ENCODE assay signal across 19 mouse cellular contexts in the genomic region with DNA sequence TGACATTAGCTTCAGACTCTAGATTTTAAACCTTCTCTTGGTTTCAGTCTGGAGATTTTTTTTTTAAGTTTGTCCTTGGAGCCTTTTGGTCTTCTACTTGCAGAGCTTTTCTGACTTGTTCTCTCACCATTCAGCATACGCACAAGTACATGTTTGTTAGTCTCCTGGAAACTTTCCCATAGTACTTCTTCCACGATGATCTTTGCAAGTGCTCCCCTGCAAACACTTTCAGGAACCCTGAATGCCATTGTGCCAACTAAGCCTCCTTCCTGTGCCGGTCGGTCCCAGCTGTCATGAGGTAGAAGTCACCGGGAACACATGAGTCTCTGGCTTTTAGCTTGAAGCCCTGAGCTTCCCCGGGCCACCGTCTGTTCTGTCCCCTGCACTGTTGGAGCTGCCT.
DNase-seq lines count a peak whose midpoint lies in the region; ATAC-seq and TF ChIP-seq lines count a peak whose summit lies in the region.
"Had no signal": no experiment of that assay in that cellular context is flagged by ENCODE, and none has a peak within 500 bp of the region (broad histone marks: within the 10 kb centered on the region; RNA-seq: fewer than 3 reads in every experiment).

No protein-coding gene starts in this region.

- H3K27ac ChIP-seq in heart, embryonic 13.5 days (replicated peaks) = peak overlapping the region; percentile 70
- H3K27ac ChIP-seq in heart, postnatal 0 days (ENCODE audit: low read depth) = peak overlapping the region; percentile 75
- H3K27ac ChIP-seq in lung, embryonic 16.5 days (ENCODE audit: low read length) = peak overlapping the region; percentile 28; the same call in 1 of the 2 replicates
- no peak overlapping the region for H3K27ac ChIP-seq in lung, postnatal 0 days (ENCODE audit: low read length)
- no peak overlapping the region for H3K27ac ChIP-seq in gastrocnemius, adult 2 months
- H3K27ac ChIP-seq: embryonic facial prominence, embryonic 13.5 days; forebrain, embryonic 12.5 days; hindbrain, embryonic 13.5 days had no signal

- TF ChIP-seq EP300 in heart, postnatal 0 days (IDR thresholded peaks at IDR 0.05; ENCODE audit: low read depth) = no peak
- peak; percentile 67 for TF ChIP-seq EP300 in lung, postnatal 0 days (IDR thresholded peaks at IDR 0.05)

- no peak for DNase-seq in heart, postnatal 10 days
- no peak for DNase-seq in heart, postnatal 0 days (ENCODE audit: low spot score)
- DNase-seq in heart, adult 8-10 months (ENCODE audit: low spot score) = no peak
- DNase-seq in lung, postnatal 0 days (ENCODE audit: low spot score) = peak; percentile 78
- no peak for DNase-seq in gastrocnemius, adult 2 months
- no peak for DNase-seq in kidney, postnatal 10 days
- DNase-seq: adrenal gland, adult 2 months; adrenal gland, postnatal 25 days; cerebellum, adult 18-20 months; cerebellum, adult 9-11 months; cerebellum, postnatal 36 days; gastrocnemius, postnatal 14 days had no signal

- intact Hi-C loops in heart, postnatal 10 days (cut with DNase I) = loop anchor here (5.0 kb wide), 1 partner anchor 67 kb away; no protein-coding TSS in a partner anchor
- intact Hi-C loops in gastrocnemius, adult 2 months (cut with DNase I) = no loop called here

- no peaks in the 10 kb centered on the region for H3K9me3 ChIP-seq in heart, embryonic 13.5 days
- H3K9me3 ChIP-seq in heart, postnatal 0 days (replicated peaks; ENCODE audit: control insufficient read depth, low read length) = no peaks in the 10 kb centered on the region
- no peaks in the 10 kb centered on the region for H3K9me3 ChIP-seq in lung, embryonic 16.5 days (ENCODE audit: control insufficient read depth, low read length)
- no peaks in the 10 kb centered on the region for H3K9me3 ChIP-seq in lung, postnatal 0 days (ENCODE audit: low read length)
- H3K9me3 ChIP-seq: embryonic facial prominence, embryonic 13.5 days; forebrain, embryonic 12.5 days; hindbrain, embryonic 13.5 days had no signal

- H3K4me3 ChIP-seq in heart, embryonic 13.5 days = no peak overlapping the region
- no peak overlapping the region for H3K4me3 ChIP-seq in heart, postnatal 0 days (ENCODE audit: low read depth, low read length)
- no peak overlapping the region for H3K4me3 ChIP-seq in lung, embryonic 16.5 days (ENCODE audit: low read length)
- no peak overlapping the region for H3K4me3 ChIP-seq in lung, postnatal 0 days (ENCODE audit: low read depth, low read length)
- no peak overlapping the region for H3K4me3 ChIP-seq in gastrocnemius, adult 2 months
- H3K4me3 ChIP-seq: embryonic facial prominence, embryonic 13.5 days; forebrain, embryonic 12.5 days; hindbrain, embryonic 13.5 days had no signal

- 62% methylated on average over 7 of the region's 7 CpGs for WGBS in heart, embryonic 13.5 days
- 36% methylated on average over 7 of the region's 7 CpGs for WGBS in heart, postnatal 0 days
- 64% methylated on average over 7 of the region's 7 CpGs for WGBS in lung, embryonic 16.5 days
- 39% methylated on average over 7 of the region's 7 CpGs for WGBS in lung, postnatal 0 days

- no peak for TF ChIP-seq CTCF in heart, postnatal 0 days (IDR thresholded peaks at IDR 0.05; ENCODE audit: low read depth)
- TF ChIP-seq CTCF in lung, postnatal 0 days (IDR thresholded peaks at IDR 0.05) = no peak
- TF ChIP-seq CTCF in gastrocnemius, adult 2 months (IDR thresholded peaks at IDR 0.05) = no peak

- no peak for ATAC-seq in heart, embryonic 13.5 days (ENCODE audit: extremely low read depth, insufficient number of reproducible peaks, low FRiP score, low TSS enrichment)
- no peak for ATAC-seq in heart, postnatal 0 days (ENCODE audit: insufficient read depth, low read depth)
- peak; percentile 36; the same call in 1 of the 2 replicates for ATAC-seq in lung, embryonic 16.5 days (ENCODE audit: low read depth)
- ATAC-seq in lung, postnatal 0 days = peak; percentile 59
- ATAC-seq: forebrain, embryonic 16.5 days; intestine, embryonic 16.5 days had no signal

- H3K9ac ChIP-seq in heart, embryonic 13.5 days = 0 out of 2 replicates have a peak overlapping the region, but pooled peaks have one; percentile 14
- H3K9ac ChIP-seq in heart, postnatal 0 days (replicated peaks; ENCODE audit: low read depth, low read length) = no peak overlapping the region
- H3K9ac ChIP-seq in lung, embryonic 16.5 days (ENCODE audit: low read length) = no peak overlapping the region
- no peak overlapping the region for H3K9ac ChIP-seq in lung, postnatal 0 days (replicated peaks; ENCODE audit: low read depth)
- H3K9ac ChIP-seq: embryonic facial prominence, embryonic 13.5 days; forebrain, embryonic 12.5 days; hindbrain, embryonic 13.5 days had no signal

- peaks cover 15% of the 10 kb centered on the region for H3K36me3 ChIP-seq in heart, embryonic 13.5 days
- no peaks in the 10 kb centered on the region for H3K36me3 ChIP-seq in heart, postnatal 0 days (replicated peaks; ENCODE audit: control insufficient read depth, insufficient read depth, low read length)
- no peaks in the 10 kb centered on the region for H3K36me3 ChIP-seq in lung, embryonic 16.5 days (ENCODE audit: control insufficient read depth, insufficient read depth, low read length)
- H3K36me3 ChIP-seq in lung, postnatal 0 days (ENCODE audit: insufficient read depth, low read length) = no peaks in the 10 kb centered on the region

- no peaks in the 10 kb centered on the region for H3K27me3 ChIP-seq in heart, embryonic 13.5 days (replicated peaks)
- no peaks in the 10 kb centered on the region for H3K27me3 ChIP-seq in heart, postnatal 0 days (ENCODE audit: control insufficient read depth, insufficient read depth, low read length)
- H3K27me3 ChIP-seq in lung, embryonic 16.5 days (ENCODE audit: control insufficient read depth, insufficient read depth, low read depth, low read length) = no peaks in the 10 kb centered on the region
- H3K27me3 ChIP-seq in lung, postnatal 0 days (replicated peaks; ENCODE audit: insufficient read depth, low read length) = no peaks in the 10 kb centered on the region
- H3K27me3 ChIP-seq: embryonic facial prominence, embryonic 13.5 days; forebrain, embryonic 12.5 days; hindbrain, embryonic 13.5 days had no signal

- H3K4me1 ChIP-seq in heart, embryonic 13.5 days = peaks cover 57% of the 10 kb centered on the region
- peaks cover 17% of the 10 kb centered on the region for H3K4me1 ChIP-seq in heart, postnatal 0 days (ENCODE audit: control insufficient read depth, insufficient read depth)
- H3K4me1 ChIP-seq in lung, embryonic 16.5 days (replicated peaks; ENCODE audit: control insufficient read depth, insufficient read depth, low read length) = peaks cover 15% of the 10 kb centered on the region
- H3K4me1 ChIP-seq in lung, postnatal 0 days (ENCODE audit: insufficient read depth, low read depth, low read length) = no peaks in the 10 kb centered on the region

- H3K4me2 ChIP-seq in heart, embryonic 13.5 days = no peak overlapping the region
- no peak overlapping the region for H3K4me2 ChIP-seq in heart, postnatal 0 days (ENCODE audit: low read depth, low read length)
- no peak overlapping the region for H3K4me2 ChIP-seq in lung, embryonic 16.5 days (ENCODE audit: low read depth, low read length)
- no peak overlapping the region for H3K4me2 ChIP-seq in lung, postnatal 0 days (replicated peaks; ENCODE audit: low read depth, low read length)
- H3K4me2 ChIP-seq: embryonic facial prominence, embryonic 13.5 days; forebrain, embryonic 12.5 days; hindbrain, embryonic 13.5 days had no signal

Comparison
In these comparisons a context has a peak if more than half of its experiments do, and no peak if none do; other contexts are left out.
1. H3K27ac ChIP-seq: peak in heart, embryonic 13.5 days (single experiment), heart, postnatal 0 days (single experiment) and lung, embryonic 16.5 days (single experiment); none in lung, postnatal 0 days (single experiment) and gastrocnemius, adult 2 months (single experiment).
2. ATAC-seq: peak in lung, embryonic 16.5 days (single experiment) and lung, postnatal 0 days (single experiment); none in heart, embryonic 13.5 days (single experiment) and heart, postnatal 0 days (single experiment).